Mouse (Mus musculus): Measurements from ENCODE around the gene Slc16a1.

The Slc16a1 gene

DNA sequence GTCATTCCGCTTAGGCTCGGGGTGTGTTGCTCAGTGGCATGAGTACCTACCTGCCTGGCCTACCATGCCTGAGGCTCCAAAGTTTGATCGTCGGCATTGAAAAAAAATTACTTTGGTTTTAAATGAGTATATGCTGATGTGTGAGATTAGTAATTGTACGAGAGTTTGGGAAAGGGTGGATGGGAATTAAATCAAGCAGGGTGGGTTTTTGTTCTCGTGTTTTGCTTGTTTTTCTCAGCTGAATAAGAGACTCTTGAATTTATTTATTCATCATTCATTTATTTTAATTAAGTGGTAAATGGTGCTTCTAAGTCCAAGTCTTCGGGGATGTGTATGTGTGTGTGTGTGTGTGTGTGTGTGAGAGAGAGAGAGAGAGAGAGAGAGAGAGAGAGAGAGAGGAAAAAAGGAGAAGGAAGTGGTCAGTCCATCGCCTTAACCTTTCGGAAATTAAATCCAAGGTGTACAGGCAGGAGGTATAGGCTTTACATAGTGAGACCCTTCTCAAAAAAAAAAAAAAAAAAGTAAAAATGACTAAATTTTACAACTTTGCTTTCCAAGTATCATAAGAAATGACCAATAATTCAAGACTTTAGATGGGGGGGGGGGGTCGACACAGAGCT, 1.4 kb downstream of the Slc16a1 start:
- no peak for DNase-seq

DNA sequence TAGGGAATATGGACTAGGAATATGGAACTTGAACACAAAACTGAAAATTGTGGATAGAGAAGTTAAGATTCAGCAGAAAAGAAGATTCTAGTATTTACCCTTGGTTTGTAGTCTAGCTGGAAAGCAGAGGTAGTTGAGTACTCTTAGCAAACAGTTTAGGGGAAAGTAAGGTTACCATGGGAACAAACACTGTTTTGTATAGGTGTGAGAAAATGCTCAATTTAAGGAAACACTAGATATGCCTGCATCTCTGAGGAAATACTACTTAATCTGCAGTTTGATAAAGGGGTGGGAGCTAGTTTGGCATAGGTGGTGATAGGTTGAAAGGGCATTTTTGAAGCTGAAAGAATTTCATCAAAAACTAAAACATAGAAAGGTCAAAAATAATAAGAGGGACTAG, 2.4 kb downstream of the Slc16a1 start:
- DNase-seq, result no peak

DNA sequence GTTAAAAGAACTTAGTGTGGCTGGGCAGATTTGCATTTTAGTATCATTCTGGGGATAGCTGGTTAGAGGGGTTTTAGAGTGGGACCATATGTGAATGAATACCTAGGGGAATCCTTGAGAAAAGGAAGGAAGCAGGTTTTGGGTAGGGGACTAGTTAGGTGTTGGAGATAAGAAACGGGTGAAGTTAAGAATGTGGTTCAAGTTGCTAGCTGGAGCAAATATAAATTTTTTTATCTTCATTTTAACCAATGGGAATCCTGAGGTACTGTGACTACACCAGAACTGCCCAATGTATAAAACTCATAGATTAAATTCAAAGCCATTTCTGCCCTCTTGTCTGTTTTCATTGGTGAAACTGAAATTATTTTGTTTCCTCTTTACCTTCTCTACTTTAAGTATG, 2.8 kb downstream of the Slc16a1 start:
- peak; percentile 31 for DNase-seq

DNA sequence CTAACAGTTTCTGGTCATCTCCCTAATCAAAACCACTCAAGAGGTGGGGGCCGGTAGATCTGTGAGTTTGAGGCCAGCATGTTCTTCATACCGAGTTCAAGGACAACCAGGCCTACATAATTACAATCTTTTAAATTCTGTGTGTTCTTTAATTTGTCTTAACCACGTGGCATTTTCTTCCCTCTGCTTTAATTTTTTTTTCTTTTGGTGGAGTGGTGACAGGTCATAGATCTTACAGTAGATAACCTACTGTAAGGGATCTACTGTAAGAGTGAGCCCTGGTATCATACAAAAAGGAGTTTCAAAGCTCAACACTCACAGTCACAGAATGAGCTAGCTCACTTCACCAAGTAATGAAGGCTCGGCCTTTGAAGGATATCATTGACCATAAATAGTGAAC, 4.6 kb downstream of the Slc16a1 start:
- DNase-seq, result no peak

DNA sequence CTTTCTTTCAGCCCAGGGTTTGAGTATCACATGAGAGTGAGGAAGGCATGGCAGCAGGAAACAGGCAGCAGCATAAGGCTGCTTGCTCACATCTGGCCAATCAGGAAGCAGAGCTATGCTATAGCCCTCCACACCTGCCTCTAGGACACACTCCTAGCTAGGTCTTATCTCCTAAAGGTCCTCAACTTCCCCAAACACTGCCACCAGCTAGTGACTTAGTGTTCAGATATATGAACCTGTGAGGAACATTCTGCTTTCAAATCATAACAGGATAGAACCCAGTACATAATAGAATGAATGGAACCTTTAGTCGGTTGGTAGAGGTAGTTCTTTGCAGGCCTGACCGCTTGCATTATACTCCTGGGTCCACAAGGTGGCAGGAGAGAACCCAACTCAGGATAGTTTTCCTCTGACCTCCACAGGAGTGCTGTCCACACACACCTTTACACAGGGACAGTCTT, 5.4 kb downstream of the Slc16a1 start:
- peak; percentile 91 for DNase-seq

DNA sequence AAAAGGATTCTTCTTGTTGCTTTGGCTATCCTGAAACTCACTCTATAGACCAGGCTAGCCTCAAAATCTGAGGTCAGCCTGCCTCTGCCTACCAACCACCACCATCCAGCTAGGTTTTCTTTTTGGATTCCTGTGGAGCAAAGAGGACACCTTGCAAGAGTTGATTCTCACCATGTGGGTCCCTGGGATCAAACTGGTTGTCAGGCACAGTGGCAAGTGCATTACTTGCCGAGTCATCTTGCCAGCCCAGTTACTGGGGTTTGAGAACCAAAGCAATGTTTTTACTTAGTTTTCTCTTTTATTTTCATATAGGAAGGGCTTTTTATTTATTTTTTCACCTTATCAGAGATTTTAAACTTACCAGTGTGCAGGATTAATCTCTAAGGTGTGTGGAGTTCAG, 5.9 kb downstream of the Slc16a1 start:
- peak; percentile 71 for DNase-seq

DNA sequence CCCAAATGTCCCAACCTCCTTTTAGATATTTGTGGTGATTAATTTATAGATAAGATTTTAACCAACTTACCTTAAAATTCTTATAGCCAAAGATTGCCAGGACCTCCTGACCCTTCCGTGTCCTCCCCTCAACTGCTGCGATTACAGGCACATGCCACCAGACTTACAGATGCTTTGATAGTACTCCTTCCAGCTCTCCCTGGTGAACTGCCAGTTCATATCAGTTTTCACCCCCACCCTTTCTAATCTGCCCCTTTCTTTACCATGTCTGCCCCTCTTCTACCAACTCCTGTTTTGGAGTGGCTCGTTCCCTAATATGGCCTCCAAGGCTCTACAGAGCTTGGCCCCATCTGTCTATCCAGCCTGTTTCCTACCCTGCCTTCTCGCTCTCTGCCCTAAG, 15.8 kb downstream of the Slc16a1 start:
- peak; percentile 77 for DNase-seq

DNA sequence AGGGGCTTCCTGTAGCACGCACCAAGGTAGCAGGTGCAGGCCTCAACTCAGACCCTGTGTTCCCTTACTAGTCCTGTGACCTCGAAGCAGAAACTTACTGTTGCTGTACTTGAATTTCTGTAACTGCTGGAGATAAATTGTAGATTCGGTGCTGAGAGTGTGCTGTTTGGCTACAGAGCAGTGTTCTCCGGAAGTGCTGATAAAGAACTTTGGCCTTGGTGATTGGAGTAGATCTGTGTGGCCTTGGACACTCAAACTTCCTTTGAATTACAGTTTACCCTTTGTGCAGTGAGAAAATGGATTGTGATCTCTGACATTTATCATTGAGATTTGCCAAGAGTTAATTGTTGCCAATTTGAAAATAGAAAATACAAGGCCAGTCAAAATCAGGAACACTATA, 16.5 kb downstream of the Slc16a1 start:
- no peak for DNase-seq

DNA sequence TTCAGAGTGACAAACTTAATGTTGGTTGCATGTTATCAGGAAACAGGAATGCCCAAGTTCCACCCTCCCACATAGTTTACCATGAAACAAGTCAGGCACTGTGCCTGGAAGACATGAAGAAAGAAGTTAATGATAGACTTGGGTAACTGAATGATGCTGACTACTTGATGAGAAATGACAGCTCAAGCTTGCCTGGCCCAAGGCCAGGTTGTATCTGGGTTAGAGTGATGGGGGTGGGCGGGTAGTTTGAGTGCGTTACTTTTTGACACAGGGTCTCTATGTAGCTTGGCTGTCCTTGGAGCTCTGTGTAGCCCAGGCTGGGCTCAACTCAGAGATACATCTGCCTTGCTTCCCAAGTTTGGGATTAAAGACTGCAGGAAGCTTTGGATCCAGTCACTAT, 20.2 kb downstream of the Slc16a1 start:
- DNase-seq, result peak; percentile 84

DNA sequence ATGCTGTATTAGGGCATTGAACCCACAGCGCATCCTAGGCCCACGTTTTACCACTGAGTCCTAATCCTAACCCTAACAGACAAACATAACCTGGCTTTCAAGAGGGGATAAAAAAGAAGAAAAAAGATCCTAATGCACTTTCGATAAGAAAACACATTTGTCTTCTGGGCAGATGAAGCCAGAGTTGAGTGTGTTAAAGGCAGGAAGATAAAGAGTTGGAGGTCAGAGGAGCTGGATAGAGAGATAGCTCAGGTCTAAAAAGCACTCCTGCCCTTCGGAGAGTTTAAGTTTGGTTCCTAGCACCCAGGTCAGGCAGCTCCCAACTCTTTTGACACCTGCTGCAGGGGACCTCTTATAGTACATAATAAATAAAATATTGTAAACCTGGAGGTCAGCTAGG, 21.3 kb downstream of the Slc16a1 start:
- no peak for DNase-seq

DNA sequence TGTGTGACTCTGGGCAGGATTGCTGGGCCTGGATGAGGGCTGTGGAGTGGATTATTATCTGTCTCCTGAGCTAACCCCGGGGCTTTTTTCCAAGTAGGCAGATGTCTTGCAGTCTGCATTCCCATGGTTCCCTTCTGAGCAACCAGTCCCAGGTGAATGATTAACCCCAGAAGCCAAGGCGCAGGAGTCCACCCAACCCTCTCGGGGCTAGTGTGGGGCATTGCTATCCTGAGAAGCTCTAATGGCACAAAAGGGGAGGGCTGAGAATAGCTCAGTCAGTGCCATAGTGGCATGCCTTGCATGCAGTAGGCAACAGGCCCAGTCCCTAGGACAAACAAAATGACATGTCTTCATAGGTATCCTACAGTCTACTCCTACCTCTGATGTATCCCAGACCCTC, 22.1 kb downstream of the Slc16a1 start:
- peak; percentile 93 for DNase-seq

DNA sequence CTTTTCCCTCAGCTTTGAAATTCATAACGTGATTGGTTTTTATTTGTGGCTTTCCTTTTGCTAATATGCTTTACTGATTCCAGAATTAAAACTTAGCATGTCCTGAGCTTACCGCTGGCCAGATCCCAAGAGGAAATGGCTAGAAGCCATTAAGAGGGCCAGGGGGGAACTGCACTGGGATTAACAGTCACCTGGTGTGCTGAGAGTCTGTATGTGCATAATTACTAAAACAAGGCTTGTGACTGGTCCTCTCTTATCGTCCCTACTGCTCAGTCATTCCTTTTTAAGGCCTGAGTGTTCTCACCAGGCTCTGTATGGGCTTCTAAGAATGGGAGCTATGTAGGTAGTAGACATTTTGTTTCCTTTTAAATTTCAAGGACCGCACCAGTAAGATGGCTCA, 23.5 kb downstream of the Slc16a1 start:
- DNase-seq, result peak; percentile 97

DNA sequence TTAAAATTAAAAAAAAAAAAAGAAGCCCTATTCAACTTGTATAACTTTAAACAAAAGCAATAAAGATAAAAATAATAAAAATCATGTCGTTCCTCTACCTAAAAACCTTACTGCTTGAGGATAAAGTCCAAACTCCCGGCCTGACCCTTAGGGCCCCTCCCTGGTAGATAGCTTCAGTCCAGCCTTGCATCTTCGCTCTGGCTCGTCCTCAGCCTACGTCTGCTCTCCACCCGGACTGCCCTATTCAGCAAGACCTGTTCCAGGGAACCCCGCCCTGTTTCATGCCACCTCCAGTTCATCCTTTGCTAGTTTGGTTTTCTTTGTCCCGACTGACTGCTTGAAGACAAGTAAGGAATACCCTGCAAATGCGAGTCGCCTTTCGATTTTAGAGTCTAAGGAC, 24.5 kb downstream of the Slc16a1 start:
- no peak for DNase-seq

DNA sequence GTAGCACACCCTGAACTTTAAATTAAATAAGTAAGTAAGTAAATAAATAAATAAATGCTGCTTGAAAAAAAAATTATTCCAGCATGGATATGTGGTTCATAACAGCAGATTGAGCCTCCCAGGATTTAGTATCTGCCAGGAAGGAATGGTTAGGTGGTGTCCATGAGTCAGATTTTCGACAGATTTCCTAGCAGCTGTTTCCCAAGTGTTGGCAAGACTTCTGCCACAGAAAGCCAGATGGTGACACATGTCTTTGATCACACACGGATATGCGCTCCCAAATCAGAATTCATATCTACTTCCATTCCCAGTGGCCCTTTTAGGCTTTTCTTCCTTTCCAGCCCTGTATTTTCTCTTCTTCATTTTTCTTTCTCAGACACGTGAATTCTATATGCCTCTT, 28.5 kb downstream of the Slc16a1 start:
- DNase-seq, result peak; percentile 91

DNA sequence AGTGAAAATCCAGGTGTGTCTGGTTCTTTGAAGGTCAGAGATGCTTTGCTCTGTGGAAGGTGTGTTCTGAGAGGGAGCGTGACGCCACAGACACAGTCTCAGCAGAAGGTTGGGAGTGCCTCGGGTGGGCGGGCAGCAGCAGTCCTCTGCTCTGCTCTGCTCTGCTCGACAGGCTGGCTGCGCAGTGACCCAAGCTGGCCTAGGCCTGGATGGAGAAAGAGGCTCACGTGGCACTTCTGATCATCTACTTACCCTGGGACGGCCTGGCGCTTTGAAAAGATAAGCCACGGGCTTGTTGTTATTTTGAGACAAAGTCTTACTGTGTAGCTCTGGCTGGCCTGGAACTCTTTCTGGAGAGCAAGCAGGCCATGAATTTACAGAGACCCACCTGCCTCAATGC, 29.0 kb downstream of the Slc16a1 start:
- DNase-seq, result peak; percentile 98

DNA sequence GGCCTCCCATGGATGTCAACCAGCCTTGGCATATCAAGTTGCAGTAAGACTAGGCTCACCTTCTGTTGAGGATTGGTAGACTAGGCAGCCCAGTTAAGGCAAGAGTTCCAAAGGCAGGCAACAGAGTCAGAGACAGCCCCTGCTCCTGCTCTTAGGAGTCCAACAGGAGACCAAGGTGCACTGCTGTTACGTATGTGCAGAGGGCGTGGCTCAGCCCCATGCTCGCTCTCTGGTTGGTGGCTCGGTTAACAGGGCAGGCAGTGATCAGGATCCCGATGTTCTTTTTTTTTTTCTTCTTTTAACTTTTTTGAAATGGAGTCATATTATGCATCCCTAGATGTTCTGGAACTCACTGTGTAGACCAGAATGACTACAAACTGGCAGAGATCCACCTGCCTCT, 30.5 kb downstream of the Slc16a1 start:
- DNase-seq, result no peak

DNA sequence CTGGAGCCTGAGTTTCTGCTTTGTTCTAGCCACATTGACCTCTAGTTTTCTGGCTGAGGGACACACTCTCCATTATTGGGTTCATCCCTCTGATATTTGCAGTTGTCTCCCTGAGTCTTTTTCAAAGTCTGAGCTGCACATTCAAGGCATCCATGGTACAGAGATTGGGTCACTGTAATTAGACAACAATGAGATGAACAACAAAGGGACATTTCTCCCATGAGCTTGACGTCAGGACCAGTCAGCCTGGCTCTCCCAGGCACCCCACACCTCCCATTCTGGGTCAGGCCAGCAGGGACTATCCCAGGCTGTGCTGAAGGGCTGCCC, 31.4 kb downstream of the Slc16a1 start:
- DNase-seq, result no peak

DNA sequence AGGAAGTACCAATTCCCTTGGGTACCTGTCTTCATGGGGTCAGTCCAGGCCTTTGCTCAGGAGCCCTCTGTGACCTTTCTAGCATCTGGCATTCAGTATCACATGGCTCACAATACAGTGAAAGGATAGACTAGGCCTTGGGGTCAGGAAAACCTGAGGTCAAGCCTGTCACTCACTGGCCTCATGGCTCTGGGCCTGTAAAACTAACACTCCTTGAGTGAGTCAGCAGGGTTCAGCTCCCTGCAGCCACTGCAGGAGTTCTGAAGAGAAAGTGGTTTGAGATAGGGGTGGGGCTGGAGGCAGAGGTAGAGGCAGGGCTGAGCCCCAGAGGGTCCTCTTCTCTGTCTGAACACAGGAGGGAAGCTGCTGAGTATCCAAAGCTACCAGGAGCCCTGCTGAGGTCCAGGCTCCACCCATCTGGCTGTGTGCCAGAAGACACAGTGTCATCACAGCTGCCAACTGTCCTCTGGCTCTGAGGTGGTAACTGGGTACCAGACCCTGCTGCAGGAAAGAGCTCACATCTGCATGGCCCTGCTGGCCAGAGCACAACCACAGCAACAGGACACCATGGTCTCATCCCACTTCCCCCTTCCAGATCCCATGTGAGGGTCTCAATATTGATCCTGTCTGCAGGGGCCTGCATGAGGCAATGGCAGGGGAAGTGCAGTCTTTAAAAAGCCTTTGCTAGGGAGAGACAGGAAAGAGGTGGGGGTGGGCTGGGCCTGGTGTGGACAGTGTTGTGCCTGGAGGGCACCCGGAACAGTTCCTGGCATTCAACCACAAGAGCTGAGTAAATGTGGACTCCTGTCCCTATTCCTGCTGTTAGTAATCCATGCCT, 31.9 kb downstream of the Slc16a1 start:
- peak; percentile 91 for DNase-seq

DNA sequence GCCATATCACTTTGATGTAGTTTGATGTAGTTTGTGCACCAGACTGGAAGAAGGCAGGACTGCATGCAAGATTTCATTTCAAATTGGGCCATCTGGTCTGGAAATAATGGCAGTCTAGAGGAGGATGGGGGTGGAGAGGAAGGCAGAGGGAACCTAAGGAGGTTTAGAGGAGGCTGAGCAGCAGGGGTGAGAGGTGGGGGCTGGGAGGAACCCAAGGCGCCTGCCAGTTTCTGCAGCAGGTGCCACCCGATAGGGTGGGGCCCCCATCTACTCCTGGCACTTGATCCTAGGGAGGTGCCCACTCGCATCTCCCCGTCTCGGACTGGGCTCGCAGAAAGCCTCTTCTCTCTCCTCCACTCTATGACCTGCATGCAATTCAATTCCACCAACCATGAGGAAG, 33.1 kb downstream of the Slc16a1 start:
- DNase-seq, result no peak

DNA sequence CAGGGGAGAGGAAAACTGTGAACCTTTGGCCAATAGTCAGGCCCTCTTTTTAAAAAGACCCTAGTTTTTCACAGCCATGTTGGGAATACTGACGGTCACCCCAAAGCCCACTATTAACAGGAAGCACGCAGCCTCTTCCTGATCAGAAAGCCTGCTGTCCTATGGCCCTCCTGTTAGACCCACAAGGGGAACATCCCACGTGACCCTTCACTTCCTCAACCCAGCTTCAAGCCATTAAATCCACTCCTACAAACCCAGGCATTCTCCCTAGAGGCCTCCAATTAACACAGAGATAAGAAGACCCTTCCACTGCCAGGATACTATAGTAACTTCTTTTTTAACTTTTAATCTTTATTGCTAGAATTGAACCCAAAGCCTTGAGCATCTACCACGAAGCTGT, 33.6 kb downstream of the Slc16a1 start:
- DNase-seq, result no peak

DNA sequence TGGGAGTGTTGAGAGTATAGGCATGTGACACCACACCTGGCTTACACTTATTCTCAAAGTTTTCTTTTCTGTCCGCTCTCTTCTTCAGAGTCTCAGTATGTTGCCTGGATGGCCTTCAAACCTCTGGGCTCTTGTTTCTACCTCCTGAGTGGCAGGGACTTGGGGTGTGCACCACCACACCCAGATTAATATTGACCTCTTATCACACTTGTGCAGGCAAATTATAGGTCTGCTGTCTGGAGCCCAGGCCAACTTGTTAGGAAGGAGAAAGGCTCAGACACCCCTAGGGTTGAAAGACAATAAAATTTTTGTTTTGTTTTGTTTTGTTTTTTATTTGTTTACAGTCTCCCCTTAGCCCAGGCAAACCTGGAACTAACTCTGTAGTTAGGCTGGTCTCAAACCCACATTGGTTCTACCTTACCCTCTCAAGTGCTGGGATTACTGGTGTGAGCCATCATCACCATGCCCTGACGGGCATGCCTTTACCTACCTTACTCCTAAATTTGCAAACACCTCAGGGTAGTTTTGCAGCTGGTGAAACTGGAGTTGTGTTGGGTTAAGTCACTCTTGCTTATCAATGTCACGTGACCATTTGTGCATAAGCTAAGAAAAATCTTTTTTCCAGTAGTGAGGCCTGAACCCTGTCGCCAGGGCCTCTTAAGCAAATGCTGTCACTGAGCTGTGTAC, 35.3 kb downstream of the Slc16a1 start:
- no peak for DNase-seq

DNA sequence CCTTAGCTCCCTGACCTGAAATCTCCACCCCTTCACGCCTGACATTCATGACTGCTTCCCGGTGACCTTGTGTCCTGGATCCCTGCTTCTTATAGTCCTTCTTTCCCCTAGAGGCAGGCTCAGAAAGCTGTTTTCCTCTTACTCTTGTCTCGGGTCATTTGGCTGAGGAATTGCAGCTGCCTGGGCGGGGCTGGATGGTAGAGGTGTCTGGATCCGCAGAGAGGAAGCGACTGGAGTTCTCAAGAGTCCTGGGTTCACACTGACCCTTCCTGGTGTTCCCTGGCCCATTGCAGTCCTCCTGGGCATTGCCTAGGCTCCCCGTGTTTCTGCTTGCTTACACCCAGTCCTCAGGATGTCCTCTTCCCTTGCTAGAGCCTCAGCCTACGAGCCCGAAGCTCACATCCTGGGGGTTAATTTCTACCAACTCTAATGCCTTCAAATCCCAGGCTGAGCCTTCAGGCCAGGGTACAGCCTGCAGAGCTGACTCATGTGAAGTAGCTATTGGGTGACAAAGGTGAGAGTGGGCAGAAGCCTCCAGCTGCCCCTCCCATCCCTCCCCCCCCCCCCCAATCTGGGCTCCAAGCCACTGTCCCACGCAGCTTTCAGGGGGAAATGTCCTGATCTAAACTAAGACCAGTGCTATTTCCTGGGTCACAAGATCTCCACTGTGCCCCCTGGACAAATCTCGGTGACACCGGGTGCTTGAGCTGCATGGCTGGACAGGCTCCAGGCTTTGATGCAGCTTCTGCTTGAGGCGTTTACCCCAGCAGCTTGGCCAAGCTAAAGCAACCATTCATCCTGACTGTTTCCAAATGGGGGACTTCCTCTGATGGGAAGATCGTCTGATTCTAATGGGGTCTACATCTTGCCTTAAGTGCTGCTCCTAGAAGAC, 36.1 kb downstream of the Slc16a1 start:
- peak; percentile 98 for DNase-seq

DNA sequence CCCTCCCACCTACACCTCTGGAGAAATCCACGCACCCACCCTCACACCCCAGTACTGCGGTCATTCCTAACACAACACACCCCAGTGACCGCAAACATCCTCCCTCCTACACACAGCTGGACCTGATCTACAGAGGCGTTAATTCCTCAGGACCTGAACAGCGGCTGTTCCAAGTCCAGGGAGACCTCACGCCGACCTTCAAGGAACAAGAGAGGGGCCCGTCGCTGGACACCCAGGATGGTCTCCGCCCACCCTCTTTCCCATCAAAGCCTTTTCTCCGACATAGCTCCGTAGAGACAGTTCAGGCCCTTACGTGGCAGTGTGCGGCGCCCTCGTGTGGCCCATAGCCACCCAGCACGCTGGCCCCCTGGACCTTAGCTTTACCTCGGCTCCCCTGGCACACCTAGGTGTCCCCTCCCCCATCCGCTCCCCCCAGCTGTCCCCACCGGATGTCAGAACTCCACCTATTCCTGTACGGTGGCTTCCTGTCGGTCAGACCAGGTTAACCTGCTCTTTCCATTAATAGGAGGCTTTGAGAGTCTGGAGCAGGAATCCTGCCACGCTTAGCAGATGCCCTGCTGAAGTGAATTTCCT, 36.9 kb downstream of the Slc16a1 start:
- DNase-seq, result peak; percentile 98

Data from heart, adult 11 months (tissue).